Mouse (Mus musculus) A20 (cell line): ENCODE data around the gene Tnni3.

ENCODE experiments used
- DNase-seq: peaks from one replicate; pipeline ENCODE4 v3.0.0-alpha.2; 2011; ENCODE audit warnings: low read depth, low spot score

The Tnni3 gene

GRCm38 (mm10) chr7:4499034-4499433 is 25.0 kb downstream of the Tnni3 start:
- no peak for DNase-seq

DNA sequence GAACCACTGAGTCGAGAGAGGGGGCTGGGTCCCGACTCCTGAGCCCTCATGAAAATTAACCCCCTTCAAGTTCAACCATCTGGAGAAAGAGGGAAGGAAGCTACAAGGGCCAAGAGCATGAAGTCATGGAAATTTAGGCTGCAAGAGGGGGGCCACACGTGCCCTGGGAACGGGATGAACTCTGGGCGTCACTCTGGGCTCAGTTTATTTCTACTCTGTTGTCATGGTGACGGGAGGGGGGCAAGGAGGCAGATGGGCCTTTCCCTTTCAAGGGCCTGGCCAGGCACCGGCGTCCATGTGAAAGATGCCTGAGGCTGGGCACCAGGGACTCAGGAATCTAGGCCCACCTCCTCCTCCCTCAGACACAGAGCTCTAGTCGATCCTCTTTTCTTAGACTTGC is 25.8 kb downstream of the Tnni3 start:
- no peak for DNase-seq

- DNase-seq: no peak
These were observed 26.6 kb downstream of the Tnni3 start for GRCm38 (mm10) chr7:4497271-4497903.

DNA sequence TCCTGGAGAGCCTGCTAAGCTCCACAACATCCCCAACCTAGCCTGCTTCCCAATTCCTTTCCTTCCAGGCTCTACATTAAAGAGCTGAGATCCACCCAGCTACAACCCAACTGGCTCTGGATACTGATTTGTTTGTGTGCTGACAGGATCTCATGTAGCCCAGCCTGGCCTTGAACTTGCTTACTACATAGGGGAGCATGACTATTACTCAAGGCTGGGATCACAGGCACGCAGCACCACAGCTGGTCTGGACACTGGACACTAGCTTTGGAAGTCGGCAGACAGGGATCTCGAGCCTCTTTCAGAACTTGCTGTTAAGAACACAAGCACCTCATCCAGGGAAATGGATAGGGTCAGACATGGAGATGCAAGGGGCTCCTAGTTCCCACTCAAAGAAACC is 27.6 kb downstream of the Tnni3 start:
- DNase-seq: no peak

DNA sequence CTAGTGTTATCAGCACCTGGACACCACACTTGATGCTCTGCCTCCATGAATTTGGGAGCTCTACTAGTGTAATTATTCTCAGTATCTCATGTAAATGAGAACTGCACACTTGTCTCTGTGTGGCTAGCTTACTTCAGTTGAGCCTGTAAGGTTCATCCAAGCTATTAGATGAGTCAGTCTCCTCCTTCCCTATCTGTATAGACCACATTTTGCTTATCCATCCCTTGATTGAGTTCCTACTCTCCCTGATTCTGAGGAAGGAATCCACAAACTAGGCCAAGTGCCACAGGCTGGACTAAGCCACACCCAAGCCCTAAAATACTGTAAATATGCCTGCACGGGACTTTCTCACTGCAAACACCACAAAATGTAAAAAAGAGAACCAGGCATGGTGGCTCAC is 30.0 kb downstream of the Tnni3 start:
- no peak for DNase-seq

GRCm38 (mm10) chr7:4492284-4493224 is 31.5 kb downstream of the Tnni3 start:
- no peak for DNase-seq

- DNase-seq: no peak
These were observed 32.7 kb downstream of the Tnni3 start for GRCm38 (mm10) chr7:4491308-4491707.

GRCm38 (mm10) chr7:4482281-4482680 is 41.7 kb downstream of the Tnni3 start:
- no peak for DNase-seq

- DNase-seq: peak; percentile 42
These were observed 44.4 kb downstream of the Tnni3 start for GRCm38 (mm10) chr7:4479674-4480073.

DNA sequence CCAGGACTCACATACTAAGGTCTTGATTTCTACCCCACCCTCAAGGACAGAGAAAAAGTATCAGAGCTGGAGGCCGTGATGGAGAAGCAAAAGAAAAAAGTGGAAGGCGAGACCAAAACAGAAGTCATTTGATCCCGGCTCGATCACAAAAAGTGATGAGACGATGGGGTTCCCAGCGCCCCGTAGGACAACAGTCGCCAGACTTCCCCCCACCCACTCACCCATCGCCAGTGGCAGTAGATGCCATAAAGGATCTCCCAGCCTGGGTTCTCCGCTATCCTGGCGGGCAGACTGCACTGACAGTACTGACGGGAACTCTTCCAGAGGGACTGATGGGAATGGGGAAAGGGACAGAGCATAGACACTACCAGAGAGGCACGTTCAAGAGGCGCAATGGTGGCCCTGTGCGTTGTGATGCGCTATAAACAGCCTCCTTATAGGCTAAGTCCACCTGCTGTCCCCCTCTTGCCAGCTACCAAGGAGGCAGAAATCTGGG is 45.2 kb downstream of the Tnni3 start:
- no peak for DNase-seq

DNA sequence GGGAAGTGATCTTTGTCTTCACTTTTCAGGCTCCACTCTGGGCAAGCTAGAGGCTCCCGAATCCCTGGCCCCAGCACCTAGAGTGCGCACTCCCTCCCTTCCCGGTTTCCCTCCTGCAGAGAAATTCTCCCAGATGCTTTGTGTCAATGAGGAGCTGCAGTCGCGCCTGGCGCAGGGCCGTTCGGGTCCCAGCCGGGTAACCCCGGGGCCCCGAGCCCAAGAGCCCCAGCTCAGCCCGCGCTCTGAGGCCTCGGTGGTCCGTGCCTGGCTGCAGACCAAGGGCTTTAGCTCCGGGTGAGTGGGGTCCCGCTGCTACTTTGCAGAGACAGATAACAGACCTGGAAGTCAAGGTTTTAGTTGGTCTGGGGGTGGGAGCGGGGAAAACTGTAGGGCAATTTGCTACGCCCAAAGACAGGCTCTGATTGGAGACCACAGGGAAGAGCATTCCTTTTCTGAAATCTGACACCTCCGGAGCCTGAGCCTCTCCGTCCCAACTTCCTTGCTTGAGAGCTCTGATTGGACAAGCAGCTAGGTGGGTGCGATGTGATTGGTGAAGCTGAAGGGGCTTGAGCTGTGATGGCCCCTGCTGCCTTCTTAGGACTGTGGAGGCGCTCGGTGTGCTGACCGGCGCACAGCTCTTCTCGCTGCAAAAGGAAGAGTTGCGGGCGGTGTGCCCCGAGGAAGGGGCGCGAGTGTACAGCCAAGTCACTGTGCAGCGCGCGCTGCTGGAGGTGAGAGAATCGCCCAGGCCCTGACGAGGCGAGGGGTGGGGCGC is 45.8 kb downstream of the Tnni3 start:
- no peak for DNase-seq

DNA sequence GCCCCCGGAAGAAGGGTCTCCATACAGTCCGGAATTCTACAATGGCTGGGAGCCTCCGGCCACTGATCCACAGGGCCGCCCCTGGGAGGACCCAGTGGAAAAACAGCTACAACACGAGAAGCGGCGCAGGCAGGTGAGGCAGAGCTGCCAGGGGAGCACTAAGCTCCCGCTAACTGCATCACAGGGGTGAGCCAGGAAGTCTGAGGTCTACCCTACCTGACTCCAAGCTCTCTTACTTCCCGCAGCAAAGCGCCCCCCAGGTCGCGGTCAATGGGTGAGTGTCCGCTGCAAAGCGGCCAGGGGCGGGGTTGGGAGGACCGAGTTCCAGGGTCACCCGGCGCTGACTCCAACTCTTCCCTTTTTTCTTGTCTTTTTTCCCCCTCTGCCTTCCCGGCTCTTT is 50.1 kb downstream of the Tnni3 start:
- DNase-seq: no peak

- no peak for DNase-seq
These were observed 52.9 kb downstream of the Tnni3 start for GRCm38 (mm10) chr7:4471179-4471555.

- DNase-seq: no peak
These were observed 53.5 kb downstream of the Tnni3 start for GRCm38 (mm10) chr7:4470275-4471178.
